Mouse (Mus musculus) CD4-positive helper T cell, adult 2 months (primary cell): ENCODE results near the gene Pfdn6.
"Not testable (repeated sequence)": the region's sequence is repeated elsewhere in the genome, so short reads cannot be mapped to it uniquely, and the experiment has no call there.

Source experiments
- DNase-seq: peaks from one replicate; pipeline ENCODE4 v3.0.0-alpha.2; 2012; ENCODE audit warnings: low read depth, missing footprints, low spot score

The Pfdn6 gene

GRCm38 (mm10) chr17:33955555-33956214 lies 15.5 kb upstream of the Pfdn6 start, which contains the start of the genes Vps52 and Rps18:
Gene Vps52 (plus strand): TSS chr17:33955812.
Gene Rps18 (minus strand): TSS chr17:33956001.
- peak; percentile 99 for DNase-seq

- no peak for DNase-seq
Measured at GRCm38 (mm10) chr17:33954646-33955554, 14.8 kb upstream of the Pfdn6 start.

- no peak for DNase-seq
Measured at GRCm38 (mm10) chr17:33953961-33954565, 13.9 kb upstream of the Pfdn6 start.

- no peak for DNase-seq
Measured at GRCm38 (mm10) chr17:33953310-33953709, 13.2 kb upstream of the Pfdn6 start.

- no peak for DNase-seq
Measured at GRCm38 (mm10) chr17:33952879-33953278, 12.7 kb upstream of the Pfdn6 start.

- DNase-seq, result not testable (repeated sequence)
Measured at GRCm38 (mm10) chr17:33952015-33952414, 11.9 kb upstream of the Pfdn6 start.

- DNase-seq, result peak; percentile 89
Measured at GRCm38 (mm10) chr17:33951021-33951946, 11.1 kb upstream of the Pfdn6 start, which contains the start of gene B3galt4. Gene B3galt4 (minus strand): TSS chr17:33951488.

- DNase-seq, result no peak
Measured at GRCm38 (mm10) chr17:33950131-33950625, 10.0 kb upstream of the Pfdn6 start.

- no peak for DNase-seq
Measured at GRCm38 (mm10) chr17:33948905-33949537, 8.9 kb upstream of the Pfdn6 start.

- DNase-seq, result no peak
Measured at GRCm38 (mm10) chr17:33948090-33948904, 8.2 kb upstream of the Pfdn6 start.

GRCm38 (mm10) chr17:33947430-33948089 lies 7.4 kb upstream of the Pfdn6 start:
- DNase-seq, result peak; percentile 87

- DNase-seq, result no peak
Measured at GRCm38 (mm10) chr17:33943454-33943853, 3.3 kb upstream of the Pfdn6 start.

GRCm38 (mm10) chr17:33941381-33941780 lies 1.2 kb upstream of the Pfdn6 start:
- no peak for DNase-seq

GRCm38 (mm10) chr17:33940981-33941380 lies 838 bp upstream of the Pfdn6 start:
- no peak for DNase-seq

- DNase-seq, result no peak
Measured at GRCm38 (mm10) chr17:33938783-33939182, 1.4 kb downstream of the Pfdn6 start.

GRCm38 (mm10) chr17:33936993-33937392 lies 3.1 kb downstream of the Pfdn6 start:
- DNase-seq, result no peak

- no peak for DNase-seq
Measured at GRCm38 (mm10) chr17:33935422-33936055, 4.6 kb downstream of the Pfdn6 start.

- DNase-seq, result no peak
Measured at GRCm38 (mm10) chr17:33932970-33933369, 7.2 kb downstream of the Pfdn6 start.
